Mouse (Mus musculus) kidney, adult 8-10 months (tissue): ENCODE measurements around the gene A730061H03Rik.

Experiments
- DNase-seq, 2 experiments: peaks; one replicate each; pipeline ENCODE4 v3.0.0; 2022

Gene A730061H03Rik

GRCm38 (mm10) chr14:55580731-55581130 lies 20.5 kb upstream of the A730061H03Rik start:
- no peak for DNase-seq

GRCm38 (mm10) chr14:55579511-55580496 lies 19.6 kb upstream of the A730061H03Rik start:
- DNase-seq: no peak

DNA sequence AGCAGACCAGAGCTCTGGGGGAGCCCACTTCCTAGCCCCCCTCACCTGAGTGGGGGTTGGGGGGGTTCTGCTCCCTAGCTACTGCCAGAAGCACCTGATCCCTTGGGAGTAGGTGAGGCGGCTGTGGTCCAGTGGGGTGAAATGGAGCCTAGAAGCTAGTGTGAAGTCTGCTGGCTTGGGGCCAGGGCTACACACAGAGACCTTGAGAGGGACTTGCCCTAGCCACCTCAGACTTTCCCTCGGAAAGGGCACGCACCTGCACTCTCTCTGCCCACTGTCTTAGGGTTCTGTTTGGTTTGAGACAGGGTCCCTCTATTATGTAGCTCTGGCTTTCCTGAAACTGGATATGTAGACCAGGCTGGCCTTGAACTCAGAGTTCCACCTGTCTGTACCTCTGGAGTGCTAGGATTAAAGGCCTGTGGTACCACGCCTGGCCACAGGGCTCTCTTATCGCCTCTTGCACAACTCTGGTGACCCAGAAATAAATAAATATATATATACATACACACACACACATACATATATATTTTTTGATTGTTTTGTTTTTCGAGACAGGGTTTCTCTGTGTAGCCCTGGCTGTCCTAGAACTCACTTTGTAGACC lies 18.6 kb upstream of the A730061H03Rik start:
- peak; percentile 71 to 76 for DNase-seq

- DNase-seq: peak; percentile 75 to 77
These were observed 17.9 kb upstream of the A730061H03Rik start, which contains the start of gene Psme1 for GRCm38 (mm10) chr14:55577871-55578667. Gene Psme1 (plus strand): TSS chr14:55578123.

- DNase-seq: no peak
These were observed 16.2 kb upstream of the A730061H03Rik start for GRCm38 (mm10) chr14:55576376-55576775.

DNA sequence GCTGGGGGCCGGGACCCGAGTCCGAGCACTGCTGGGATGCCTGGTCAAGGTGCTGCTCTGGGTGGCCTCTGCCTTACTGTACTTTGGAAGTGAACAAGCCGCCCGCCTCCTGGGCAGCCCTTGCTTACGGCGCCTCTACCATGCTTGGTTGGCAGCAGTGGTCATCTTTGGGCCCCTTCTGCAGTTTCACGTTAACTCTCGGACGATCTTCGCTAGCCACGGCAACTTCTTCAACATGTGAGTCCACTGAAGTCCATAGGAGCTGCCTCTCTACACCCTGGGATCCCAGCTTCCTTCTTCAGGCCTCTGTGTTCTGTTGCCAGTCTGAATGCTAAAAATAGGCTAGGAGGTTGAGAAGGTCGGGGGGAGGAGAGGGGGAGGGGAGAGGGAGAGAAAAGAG lies 15.5 kb upstream of the A730061H03Rik start:
- peak in 1 of 2 experiments; percentile 47 for DNase-seq

GRCm38 (mm10) chr14:55575302-55575701 lies 15.1 kb upstream of the A730061H03Rik start, which contains the start of gene Fitm1:
Gene Fitm1 (plus strand): TSS chr14:55575617.
- no peak for DNase-seq

GRCm38 (mm10) chr14:55571760-55572159 lies 11.6 kb upstream of the A730061H03Rik start:
- no peak for DNase-seq

- DNase-seq: no peak
These were observed 10.4 kb upstream of the A730061H03Rik start for GRCm38 (mm10) chr14:55570588-55570987.

DNA sequence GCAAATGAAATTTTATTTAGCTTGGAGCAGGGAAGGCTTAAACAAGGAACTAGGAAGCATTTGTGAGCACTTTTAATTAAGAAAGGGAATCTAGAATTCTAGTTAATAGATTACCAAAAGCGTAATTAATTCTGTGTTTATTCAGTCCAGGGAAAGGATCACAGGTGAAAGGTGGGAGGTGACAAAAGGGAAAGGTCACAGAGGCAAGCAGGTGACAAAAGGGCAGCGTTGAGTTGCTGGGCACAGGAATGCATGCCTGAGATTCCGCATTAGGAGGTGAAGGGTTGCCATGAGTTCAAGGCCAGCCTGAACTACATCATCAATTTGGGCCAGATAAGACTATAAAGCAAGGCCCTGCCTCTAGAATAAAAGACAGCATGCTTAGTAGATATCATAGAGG lies 7.3 kb upstream of the A730061H03Rik start:
- DNase-seq: peak in 1 of 2 experiments; percentile 50

DNA sequence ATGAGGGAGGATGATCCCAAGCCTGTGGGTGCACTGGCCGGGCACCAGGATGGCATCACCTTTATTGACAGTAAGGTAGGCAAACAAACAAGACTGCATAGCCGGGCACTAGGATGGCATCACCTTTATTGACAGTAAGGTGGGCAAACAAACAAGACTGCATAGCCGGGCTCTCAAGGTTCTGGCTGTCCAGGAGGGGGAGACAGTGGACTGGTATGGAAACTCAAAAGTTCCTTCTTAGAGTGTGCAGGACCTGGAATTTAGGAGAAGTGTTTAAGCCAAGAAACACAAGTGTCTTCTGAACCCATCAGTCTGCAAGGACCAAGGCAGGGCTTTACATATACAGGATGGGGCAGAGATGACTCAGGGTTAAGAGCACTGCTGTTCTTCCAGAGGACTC lies 5.5 kb upstream of the A730061H03Rik start:
- no peak for DNase-seq

DNA sequence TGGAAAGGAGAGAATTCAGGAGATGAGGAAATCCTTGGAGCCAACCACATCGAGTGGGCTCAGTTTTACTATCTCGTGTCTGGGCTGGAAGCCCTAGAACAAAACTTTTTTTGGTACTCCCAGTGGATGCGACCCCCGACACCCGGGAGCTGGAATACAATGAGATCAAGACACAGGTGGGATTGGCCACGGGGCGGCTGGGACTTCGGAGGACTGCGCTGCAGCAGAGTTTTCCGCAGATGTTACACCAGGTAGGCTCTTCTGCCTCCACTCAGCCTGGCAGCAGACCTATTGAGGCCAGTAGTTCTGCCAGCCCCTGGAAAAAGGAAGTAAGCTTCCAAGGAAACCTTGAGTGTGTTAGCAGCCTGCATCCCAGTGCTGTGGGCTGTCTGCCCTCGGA lies 3.0 kb upstream of the A730061H03Rik start:
- no peak for DNase-seq

DNA sequence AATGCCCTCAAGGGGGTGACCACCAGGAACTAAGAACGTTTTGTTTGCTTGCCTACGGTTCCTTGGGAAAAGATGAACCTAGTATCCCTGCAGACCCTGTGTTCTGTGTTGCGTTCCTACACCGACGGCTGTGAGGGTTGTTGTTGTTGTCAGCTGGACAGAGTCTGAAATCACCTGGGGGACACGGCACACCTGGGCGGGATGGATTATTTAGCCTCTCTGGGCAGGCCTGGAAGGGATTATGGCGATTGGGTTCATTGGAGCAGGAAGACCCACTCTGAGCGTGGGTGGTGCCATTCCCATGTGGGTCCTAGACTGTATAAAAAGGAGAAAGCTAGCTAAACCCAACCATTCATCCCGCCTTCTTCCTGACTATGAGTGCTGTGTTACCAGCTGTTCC lies 1.7 kb upstream of the A730061H03Rik start:
- no peak for DNase-seq

DNA sequence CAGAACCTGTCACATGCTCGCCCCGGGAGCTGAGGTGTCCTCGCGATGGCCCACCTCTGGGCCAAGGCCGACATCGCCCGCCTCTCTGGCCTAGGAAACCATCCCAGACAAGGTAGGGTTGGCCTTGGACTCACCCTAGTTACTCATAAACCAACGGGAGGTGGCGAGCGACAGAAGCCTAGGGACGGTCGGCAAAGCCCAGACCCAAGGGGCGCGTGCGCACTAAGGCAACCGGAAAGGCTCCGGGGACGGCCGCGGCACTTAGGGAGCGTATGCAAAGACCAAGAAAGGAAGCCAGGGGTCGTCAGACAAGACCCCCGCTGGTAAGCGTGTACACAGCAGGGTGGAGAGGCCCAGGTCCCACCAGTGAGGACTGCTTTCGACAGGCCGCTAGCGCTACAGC lies 406 bp downstream of the A730061H03Rik start, which contains the start of gene Dcaf11:
TSS of gene Dcaf11 (plus strand) at position 208 of the 403 bp plus-strand sequence.
- DNase-seq: peak; percentile 95 to 97

- DNase-seq: no peak
These were observed 1.3 kb downstream of the A730061H03Rik start for GRCm38 (mm10) chr14:55558740-55559448.

- peak in 1 of 2 experiments; percentile 39 for DNase-seq
These were observed 2.6 kb downstream of the A730061H03Rik start for GRCm38 (mm10) chr14:55557587-55557986.

- peak; percentile 89 to 90 for DNase-seq
These were observed 3.2 kb downstream of the A730061H03Rik start for GRCm38 (mm10) chr14:55557003-55557402.

DNA sequence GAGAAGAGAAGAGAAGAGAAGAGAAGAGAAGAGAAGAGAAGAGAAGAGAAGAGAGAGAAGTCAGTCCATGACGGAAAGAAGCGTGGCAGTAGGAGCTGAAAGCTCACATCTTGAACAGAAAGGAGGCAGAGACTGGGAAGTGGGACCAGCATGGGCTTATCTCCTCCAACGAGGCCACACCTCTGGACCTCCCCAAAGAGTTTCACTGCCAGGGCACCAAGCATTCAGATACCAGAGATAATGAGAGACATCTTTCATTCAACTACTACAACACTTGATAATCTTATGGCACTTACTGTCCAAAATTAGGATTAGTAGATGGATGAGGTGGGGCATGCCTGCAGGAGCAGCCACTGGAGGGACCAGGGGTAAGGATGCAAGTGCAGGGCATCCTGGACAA lies 4.4 kb downstream of the A730061H03Rik start:
- DNase-seq: no peak

GRCm38 (mm10) chr14:55554635-55555034 lies 5.6 kb downstream of the A730061H03Rik start:
- DNase-seq: no peak

DNA sequence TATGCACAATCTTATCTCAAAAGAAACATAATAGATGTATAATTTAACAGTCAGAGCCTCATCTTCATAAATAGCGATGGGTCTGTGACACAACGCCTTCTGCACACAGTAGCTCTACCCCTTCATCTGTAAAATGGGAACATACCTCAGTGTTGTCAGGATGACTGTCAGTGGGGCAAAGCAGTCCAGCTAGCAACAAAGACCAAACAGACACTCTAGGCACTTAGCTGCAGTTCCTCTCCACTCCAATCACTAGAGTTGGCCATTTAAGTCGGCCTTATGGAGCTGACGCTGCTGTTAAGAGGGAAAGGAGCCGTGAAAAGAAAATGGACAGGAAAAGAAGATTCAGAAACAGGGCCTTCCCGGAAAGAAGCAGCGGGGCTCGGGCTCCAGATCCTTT lies 8.4 kb downstream of the A730061H03Rik start:
- no peak for DNase-seq

GRCm38 (mm10) chr14:55551347-55551746 lies 8.9 kb downstream of the A730061H03Rik start:
- DNase-seq: no peak

- DNase-seq: no peak
These were observed 10.0 kb downstream of the A730061H03Rik start for GRCm38 (mm10) chr14:55550191-55550590.
